Mouse (Mus musculus) bone marrow, adult 2 months (tissue): ENCODE results near the gene Men1. TPM values are rescaled to one million over a fixed set of nuclear protein-coding genes. Genes with fewer than 3 reads are reported as not detected.

Experiments used
- H3K27ac ChIP-seq: fragments of 200-500 bp; 2 replicates; pipeline ENCODE4 v1.5.1; 2012; ENCODE audit warnings: low read depth, mild to moderate bottlenecking, control low read depth, inconsistent platforms, low read length; ENCODE audit not compliant: control insufficient read depth, poor library complexity, insufficient read depth
- H3K4me1 ChIP-seq: fragments of 200-500 bp; 2 replicates; pipeline ENCODE4 v1.6.1; 2011; ENCODE audit warnings: low read length; ENCODE audit not compliant: control insufficient read depth, insufficient read depth
- H3K4me3 ChIP-seq: fragments of 200-500 bp; replicated peaks from 2 replicates; pipeline ENCODE3; 2011; ENCODE audit warnings: mild to moderate bottlenecking, low read depth, low read length, control low read depth; ENCODE audit not compliant: control insufficient read depth
- CTCF ChIP-seq: fragments of 200-500 bp; IDR thresholded peaks from 2 replicates; pipeline ENCODE4 v1.5.1; 2011; ENCODE audit warnings: low read length, control low read depth; ENCODE audit not compliant: control insufficient read depth, insufficient read depth
- POLR2A ChIP-seq: fragments of 200-500 bp; IDR thresholded peaks from 2 replicates; pipeline ENCODE4 v1.6.1; 2011; ENCODE audit warnings: low read depth, mild to moderate bottlenecking, control low read depth, low read length, borderline replicate concordance; ENCODE audit not compliant: control insufficient read depth
- WGBS: fragments of 180-500 bp; shearing (Covaris S2); methylation state at CpG from one replicate; pipeline ENCODE4 v1.1.7; 2018; 5-methylcytosine and 5-hydroxymethylcytosine counted together
- polyA plus RNA-seq: library from polyadenylated mRNA; stranded (reverse); fragments of >200 nt; gene quantifications from 2 replicates; pipeline ENCODE4 v1.2.4, GENCODE M21; 2011; ENCODE audit warnings: low replicate concordance; ENCODE audit not compliant: missing spikeins, insufficient read depth, insufficient read length

Men1 gene
- polyA plus RNA-seq, 1 experiment, result 33.1 TPM

- 2% methylated on average over 5 of the region's 5 CpGs for WGBS
- H3K27ac ChIP-seq, result peak overlapping the region; percentile 56; the same call in 1 of the 2 replicates
- no peak overlapping the region for H3K4me3 ChIP-seq
- H3K4me1 ChIP-seq, result peaks cover 2% of the 10 kb centered on the region; the same call in 1 of the 2 replicates
- TF ChIP-seq CTCF (no peak), POLR2A (no peak)
Measured at GRCm38 (mm10) chr19:6331178-6331577, 3.6 kb upstream of the Men1 start.

- TF ChIP-seq CTCF (peak; percentile 37), POLR2A (no peak)
- H3K4me3 ChIP-seq, result peak overlapping the region; percentile 23
- 24% methylated on average over 13 of the region's 13 CpGs for WGBS
- peaks cover 2% of the 10 kb centered on the region; the same call in 1 of the 2 replicates for H3K4me1 ChIP-seq
- H3K27ac ChIP-seq, result peak overlapping the region; percentile 2; the same call in 1 of the 2 replicates
Measured at GRCm38 (mm10) chr19:6331719-6332516, 2.9 kb upstream of the Men1 start.

GRCm38 (mm10) chr19:6333761-6334595, 801 bp upstream of the Men1 start:
- peak overlapping the region; percentile 73 for H3K4me3 ChIP-seq
- WGBS, result 53% methylated on average over 9 of the region's 9 CpGs

GRCm38 (mm10) chr19:6335458-6335827, 664 bp downstream of the Men1 start:
- under 1% methylated on average over 25 of the region's 25 CpGs for WGBS
- no peak for TF ChIP-seq CTCF
- TF ChIP-seq POLR2A, result peak; percentile 30; the same call in 1 of the 2 replicates
- H3K4me3 ChIP-seq, result peak overlapping the region; percentile 73
- peaks cover 3% of the 10 kb centered on the region; the same call in 1 of the 2 replicates for H3K4me1 ChIP-seq
- peak overlapping the region; percentile 65 for H3K27ac ChIP-seq

More at GRCm38 (mm10) chr19:6333761-6334595, 801 bp upstream of the Men1 start:
- Histone ChIP-seq H3K27ac (peak overlapping the region; percentile 16; the same call in 1 of the 2 replicates), H3K4me1 (peaks cover 2% of the 10 kb centered on the region; the same call in 1 of the 2 replicates)
- TF ChIP-seq CTCF, result no peak
- no peak for TF ChIP-seq POLR2A

GRCm38 (mm10) chr19:6336920-6337319, 2.1 kb downstream of the Men1 start:
- WGBS, result 92% methylated on average over 10 of the region's 10 CpGs
- no peak overlapping the region for H3K4me3 ChIP-seq
- no peak overlapping the region for H3K27ac ChIP-seq
- TF ChIP-seq POLR2A (no peak), CTCF (no peak)
- peaks cover 1% of the 10 kb centered on the region; the same call in 1 of the 2 replicates for H3K4me1 ChIP-seq

- 93% methylated on average over 7 of the region's 7 CpGs for WGBS
- Histone ChIP-seq H3K4me3 (no peak overlapping the region), H3K4me1 (peaks cover 4% of the 10 kb centered on the region; the same call in 1 of the 2 replicates), H3K27ac (no peak overlapping the region)
- TF ChIP-seq POLR2A, result no peak
- no peak for TF ChIP-seq CTCF
Measured at GRCm38 (mm10) chr19:6338171-6338570, 3.4 kb downstream of the Men1 start.

GRCm38 (mm10) chr19:6338716-6339115, 3.9 kb downstream of the Men1 start:
- Histone ChIP-seq H3K27ac (no peak overlapping the region), H3K4me3 (no peak overlapping the region), H3K4me1 (peaks cover 7% of the 10 kb centered on the region)
- 92% methylated on average over 11 of the region's 11 CpGs for WGBS
- TF ChIP-seq CTCF, result no peak
- no peak for TF ChIP-seq POLR2A

- Histone ChIP-seq H3K27ac (no peak overlapping the region), H3K4me3 (no peak overlapping the region), H3K4me1 (peaks cover 7% of the 10 kb centered on the region)
- TF ChIP-seq CTCF (no peak), POLR2A (no peak)
- WGBS, result 85% methylated on average over 6 of the region's 6 CpGs
Measured at GRCm38 (mm10) chr19:6339191-6339590, 4.4 kb downstream of the Men1 start.
